Mouse (Mus musculus) neural tube, embryonic 12.5 days (tissue): ENCODE measurements at regions not wholly inside any gene's neighbourhood (a gene's known extent, or its start where the extent isn't known, plus 50 kb on each side); places are given as distances from the start of the nearest gene placed in this dataset.
"Not testable (repeated sequence)": the region's sequence is repeated elsewhere in the genome, so short reads cannot be mapped to it uniquely, and the experiment has no call there.

Experiments used
- ATAC-seq: fragments of 200-750 bp; cut with Nextera tagmentation; 2 replicates; pipeline ENCODE4 v1.8.0; 2017; ENCODE audit warnings: low read depth, mild to moderate bottlenecking, moderate TSS enrichment, moderate library complexity; ENCODE audit not compliant: low FRiP score
- H3K27ac ChIP-seq: fragments of 300-500 bp; sonication (generic); 2 replicates; pipeline ENCODE4 v1.5.1; 2016
- H3K27me3 ChIP-seq: fragments of 300-500 bp; sonication (generic); replicated peaks from 2 replicates; pipeline ENCODE4 v1.6.1; 2016; ENCODE audit warnings: mild to moderate bottlenecking
- H3K36me3 ChIP-seq: fragments of 300-500 bp; sonication (generic); 2 replicates; pipeline ENCODE4 v1.6.1; 2016; ENCODE audit warnings: mild to moderate bottlenecking
- H3K4me1 ChIP-seq: fragments of 300-500 bp; sonication (generic); 2 replicates; pipeline ENCODE4 v1.6.1; 2016
- H3K4me2 ChIP-seq: fragments of 300-500 bp; sonication (generic); replicated peaks from 2 replicates; pipeline ENCODE4 v1.6.1; 2016; ENCODE audit warnings: mild to moderate bottlenecking
- H3K4me3 ChIP-seq: fragments of 300-500 bp; sonication (generic); 2 replicates; pipeline ENCODE4 v1.5.1; 2016
- H3K9ac ChIP-seq: fragments of 300-500 bp; sonication (generic); 2 replicates; pipeline ENCODE4 v1.6.1; 2016; ENCODE audit warnings: mild to moderate bottlenecking
- H3K9me3 ChIP-seq: fragments of 300-500 bp; sonication (generic); 2 replicates; pipeline ENCODE4 v1.6.1; 2016; ENCODE audit warnings: mild to moderate bottlenecking
- WGBS: fragments of 180-500 bp; shearing (Covaris S2); methylation state at CpG from one replicate; pipeline ENCODE4 v1.1.7; 2016; 5-methylcytosine and 5-hydroxymethylcytosine counted together

DNA sequence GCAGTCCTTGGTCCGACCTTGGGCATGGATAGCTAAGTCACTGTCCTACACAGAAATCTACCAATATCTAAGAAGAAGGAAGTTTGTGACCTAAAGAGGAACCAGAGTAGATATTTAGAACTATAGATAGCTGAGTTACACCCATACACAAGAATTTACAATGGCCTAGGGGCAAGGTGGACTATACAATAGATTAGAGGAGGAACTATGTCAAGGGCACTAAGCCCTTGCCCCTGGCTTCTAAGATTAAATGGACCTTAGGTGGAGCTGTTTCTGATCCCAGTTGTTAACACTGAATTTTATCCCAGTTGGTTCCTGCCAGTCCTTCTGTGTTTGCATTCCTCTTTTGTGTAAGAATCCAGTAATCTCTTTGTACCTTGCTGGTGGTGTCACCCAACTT is 1077.7 kb downstream of the Basp1 start:
- H3K9ac ChIP-seq, H3K4me2 ChIP-seq, H3K4me1 ChIP-seq, H3K9me3 ChIP-seq, H3K27ac ChIP-seq, H3K4me3 ChIP-seq, ATAC-seq, H3K27me3 ChIP-seq, H3K36me3 ChIP-seq: not testable (repeated sequence)
- WGBS, result 95% methylated on average over 1 of the region's 1 CpGs

DNA sequence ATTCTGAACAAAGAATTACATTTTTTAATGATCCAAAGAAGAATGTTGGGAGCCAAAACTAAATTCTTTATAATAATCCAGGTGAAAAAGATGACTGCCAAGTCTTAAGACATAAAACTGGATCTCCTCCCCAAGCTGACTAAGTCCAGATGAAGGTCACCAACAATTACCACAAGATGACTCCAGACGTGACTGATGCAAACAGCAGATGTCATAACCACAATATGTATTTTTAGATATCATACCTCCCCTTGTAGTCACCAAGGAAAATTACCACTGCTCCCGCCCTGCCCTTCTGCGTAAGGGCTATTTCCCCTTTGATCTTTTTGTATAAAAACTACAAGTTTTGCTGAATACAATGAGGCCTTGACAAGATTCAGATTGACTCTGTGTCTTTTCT is 1110.4 kb downstream of the Basp1 start:
- WGBS, result 84% methylated on average over 3 of the region's 3 CpGs
- not testable (repeated sequence) for H3K4me3 ChIP-seq, H3K9me3 ChIP-seq, H3K4me2 ChIP-seq, H3K4me1 ChIP-seq, H3K36me3 ChIP-seq, H3K9ac ChIP-seq, ATAC-seq, H3K27me3 ChIP-seq, H3K27ac ChIP-seq

DNA sequence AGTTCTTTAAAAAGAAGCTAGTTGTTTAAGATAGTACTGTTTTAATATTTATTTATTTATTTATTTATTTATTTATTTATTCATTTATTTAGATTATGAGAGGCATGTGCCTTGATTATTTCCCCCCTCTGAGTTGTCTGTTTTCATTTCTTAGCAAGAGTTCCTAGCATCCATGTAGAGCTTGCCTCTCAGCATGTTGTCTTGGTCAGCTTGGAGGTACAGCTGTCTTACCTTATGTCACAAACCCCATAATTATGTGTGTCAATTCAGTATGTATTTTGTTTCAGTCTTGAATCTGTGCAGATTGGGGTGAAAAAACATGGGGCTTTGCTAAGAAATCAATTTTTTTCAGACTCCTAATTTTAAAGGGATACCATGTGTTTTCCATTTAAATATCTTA is 1116.3 kb downstream of the Basp1 start:
- Histone ChIP-seq H3K4me3 (no peak overlapping the region), H3K9me3 (no peaks in the 10 kb centered on the region), H3K36me3 (no peaks in the 10 kb centered on the region), H3K9ac (no peak overlapping the region), H3K27ac (no peak overlapping the region), H3K27me3 (no peaks in the 10 kb centered on the region), H3K4me2 (no peak overlapping the region), H3K4me1 (no peaks in the 10 kb centered on the region)
- ATAC-seq, result no peak

DNA sequence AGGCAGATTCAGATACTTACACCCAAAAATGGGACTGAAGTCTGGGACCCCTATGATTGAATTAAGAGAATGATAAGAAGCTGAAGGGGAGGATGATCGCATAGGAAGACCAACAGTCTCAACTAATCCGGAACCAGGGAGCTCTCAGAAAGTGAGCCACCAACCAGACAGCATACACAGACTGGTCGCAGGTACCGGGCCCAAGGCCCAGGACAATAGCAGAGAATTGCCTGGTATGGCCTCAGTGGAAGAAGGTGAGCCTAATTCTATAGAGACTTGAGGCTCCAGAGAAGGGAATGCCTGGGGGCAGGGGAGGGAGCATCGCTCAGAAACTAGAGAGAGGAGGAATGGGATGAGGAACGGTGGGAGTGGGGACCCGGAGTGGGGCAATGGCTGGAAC is 1116.8 kb downstream of the Basp1 start:
- Histone ChIP-seq H3K4me3 (no peak overlapping the region), H3K9ac (no peak overlapping the region), H3K27ac (no peak overlapping the region), H3K4me1 (no peaks in the 10 kb centered on the region), H3K9me3 (no peaks in the 10 kb centered on the region), H3K4me2 (no peak overlapping the region), H3K27me3 (no peaks in the 10 kb centered on the region), H3K36me3 (no peaks in the 10 kb centered on the region)
- WGBS, result 91% methylated on average over 7 of the region's 7 CpGs
- no peak for ATAC-seq

DNA sequence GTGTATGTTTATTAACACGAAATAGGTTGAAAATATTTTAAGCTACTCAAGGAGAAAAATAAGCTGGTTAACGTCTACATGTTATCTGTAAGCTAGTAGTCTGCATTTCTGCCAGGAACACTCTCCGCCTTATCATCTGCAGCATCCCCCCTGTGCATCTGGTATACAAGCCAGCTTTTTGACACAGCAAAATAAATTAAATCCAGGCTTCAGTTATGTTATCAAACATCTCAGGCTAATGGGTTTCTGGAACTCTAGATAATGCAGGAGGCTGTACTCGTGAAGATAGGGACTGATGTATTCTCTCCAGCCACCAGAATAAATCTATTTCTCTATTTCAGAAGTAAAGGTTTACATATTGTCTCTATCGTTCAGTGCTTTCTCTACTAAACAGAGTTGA is 1138.5 kb downstream of the Basp1 start:
- Histone ChIP-seq H3K4me2 (no peak overlapping the region), H3K27me3 (no peaks in the 10 kb centered on the region), H3K4me3 (no peak overlapping the region), H3K27ac (no peak overlapping the region), H3K36me3 (no peaks in the 10 kb centered on the region), H3K4me1 (no peaks in the 10 kb centered on the region), H3K9me3 (no peaks in the 10 kb centered on the region), H3K9ac (no peak overlapping the region)
- 87% methylated on average over 5 of the region's 5 CpGs for WGBS
- ATAC-seq, result no peak

DNA sequence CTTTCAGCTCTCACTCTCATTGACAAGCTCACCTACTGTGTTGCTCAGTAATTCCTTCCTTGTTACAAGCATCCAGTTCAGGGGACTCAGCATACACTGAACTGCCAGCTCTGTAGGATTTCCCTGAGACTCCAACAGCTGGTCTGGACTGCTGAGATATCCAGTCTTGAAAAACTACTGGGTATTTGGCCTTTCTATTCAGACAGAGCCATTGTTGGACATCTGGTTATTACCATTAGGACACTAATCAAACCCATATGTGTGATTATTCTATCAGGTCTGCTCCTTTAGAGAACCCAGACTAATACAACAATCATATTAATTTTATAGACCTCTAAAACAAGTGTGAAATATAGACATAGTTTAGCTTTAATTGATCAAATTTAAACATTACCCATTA is 1146.2 kb downstream of the Basp1 start:
- ATAC-seq, result no peak
- no peak overlapping the region for H3K27ac ChIP-seq
- no peaks in the 10 kb centered on the region for H3K36me3 ChIP-seq

More for the DNA sequence above, 1146.2 kb downstream of the Basp1 start:
- no peak overlapping the region for H3K9ac ChIP-seq
- no peaks in the 10 kb centered on the region for H3K4me1 ChIP-seq
- H3K4me2 ChIP-seq, result no peak overlapping the region
- no peak overlapping the region for H3K4me3 ChIP-seq
- no peaks in the 10 kb centered on the region for H3K27me3 ChIP-seq
- no peaks in the 10 kb centered on the region for H3K9me3 ChIP-seq
